Mouse (Mus musculus) lung, postnatal 0 days (tissue): ENCODE data around the gene Pkn2. TPM values are rescaled to one million over a fixed set of nuclear protein-coding genes. Genes with fewer than 3 reads are reported as not detected.

Experiments
- ATAC-seq: fragments of 200-750 bp; cut with Nextera tagmentation; 2 replicates; pipeline ENCODE4 v1.8.0; 2017; ENCODE audit warnings: moderate library complexity
- DNase-seq: peaks from one replicate; pipeline ENCODE4 v3.0.0-alpha.2; 2016; ENCODE audit warnings: low spot score
- H3K27ac ChIP-seq: fragments of 300-500 bp; sonication (generic); 2 replicates; pipeline ENCODE4 v1.5.1; 2014; ENCODE audit warnings: antibody characterized with exemption, mild to moderate bottlenecking, low read length, mixed read lengths
- H3K27me3 ChIP-seq: fragments of 300-500 bp; sonication (generic); replicated peaks from 2 replicates; pipeline ENCODE4 v1.6.1; 2014; ENCODE audit warnings: low read length, mixed read lengths; ENCODE audit not compliant: insufficient read depth
- H3K36me3 ChIP-seq: fragments of 300-500 bp; sonication (generic); 2 replicates; pipeline ENCODE4 v1.6.1; 2014; ENCODE audit warnings: low read length, mixed read lengths; ENCODE audit not compliant: insufficient read depth
- H3K4me1 ChIP-seq: fragments of 300-500 bp; sonication (generic); 2 replicates; pipeline ENCODE4 v1.6.1; 2014; ENCODE audit warnings: antibody characterized with exemption, low read depth, low read length, mixed read lengths; ENCODE audit not compliant: insufficient read depth
- H3K4me2 ChIP-seq: fragments of 300-500 bp; sonication (generic); replicated peaks from 2 replicates; pipeline ENCODE4 v1.6.1; 2014; ENCODE audit warnings: low read depth, mild to moderate bottlenecking, low read length, moderate library complexity, mixed read lengths
- H3K4me3 ChIP-seq: fragments of 300-500 bp; sonication (generic); 2 replicates; pipeline ENCODE4 v1.5.1; 2014; ENCODE audit warnings: low read depth, low read length
- H3K9ac ChIP-seq: fragments of 300-500 bp; sonication (generic); replicated peaks from 2 replicates; pipeline ENCODE4 v1.6.1; 2014; ENCODE audit warnings: low read depth, mild to moderate bottlenecking
- H3K9me3 ChIP-seq: fragments of 300-500 bp; sonication (generic); 2 replicates; pipeline ENCODE4 v1.6.1; 2016; ENCODE audit warnings: low read length, mixed read lengths
- CTCF ChIP-seq: IDR thresholded peaks from 2 replicates; pipeline ENCODE4 v1.5.1; 2016; ENCODE audit warnings: antibody characterized with exemption, mild to moderate bottlenecking
- EP300 ChIP-seq: IDR thresholded peaks from 2 replicates; pipeline ENCODE4 v1.6.1; 2016; ENCODE audit warnings: antibody characterized with exemption, mild to moderate bottlenecking, control low read depth
- WGBS: fragments of 180-500 bp; shearing (Covaris S2); extraction: QIAGEN DNeasy Blood & Tissue Kit; methylation state at CpG from one replicate; pipeline ENCODE4 v1.1.7; 2014; 5-methylcytosine and 5-hydroxymethylcytosine counted together
- polyA plus RNA-seq: library from polyadenylated mRNA; unstranded; fragments of >200 nt; fragmentation: Nextera tagmentation; extraction: Ambion mirVana; gene quantifications from 2 replicates; pipeline ENCODE4 v1.2.1, GENCODE M21; 2015

Gene Pkn2
- polyA plus RNA-seq, 1 experiment from 2014 or later: 57.5 TPM

- Histone ChIP-seq H3K36me3 (no peaks in the 10 kb centered on the region), H3K27ac (no peak overlapping the region), H3K4me3 (no peak overlapping the region), H3K9me3 (no peaks in the 10 kb centered on the region), H3K27me3 (no peaks in the 10 kb centered on the region), H3K4me2 (no peak overlapping the region), H3K9ac (no peak overlapping the region), H3K4me1 (no peaks in the 10 kb centered on the region)
- TF ChIP-seq EP300 (no peak), CTCF (no peak)
- DNase-seq: peak; percentile 56
- WGBS: 40% methylated on average over 3 of the region's 3 CpGs
- no peak for ATAC-seq
Measured at GRCm38 (mm10) chr3:142851631-142852030, 30.2 kb downstream of the Pkn2 start.

- Histone ChIP-seq H3K27ac (no peak overlapping the region), H3K4me3 (no peak overlapping the region), H3K4me2 (no peak overlapping the region), H3K36me3 (no peaks in the 10 kb centered on the region), H3K9me3 (no peaks in the 10 kb centered on the region), H3K4me1 (no peaks in the 10 kb centered on the region), H3K27me3 (no peaks in the 10 kb centered on the region), H3K9ac (no peak overlapping the region)
- no peak for TF ChIP-seq CTCF
- TF ChIP-seq EP300: no peak
- 71% methylated on average over 4 of the region's 4 CpGs for WGBS
- DNase-seq (no peak), ATAC-seq (no peak)
Measured at GRCm38 (mm10) chr3:142839961-142840360, 41.8 kb downstream of the Pkn2 start.

- H3K4me1 ChIP-seq: no peaks in the 10 kb centered on the region
- H3K27me3 ChIP-seq: no peaks in the 10 kb centered on the region
- 80% methylated on average over 4 of the region's 4 CpGs for WGBS
- ATAC-seq (no peak), DNase-seq (no peak)
- H3K9me3 ChIP-seq: no peaks in the 10 kb centered on the region
- no peak overlapping the region for H3K4me3 ChIP-seq
- H3K36me3 ChIP-seq: 0 out of 2 replicates have a peak, but pooled peaks cover 4% of the 10 kb centered on the region
- TF ChIP-seq CTCF (no peak), EP300 (no peak)
- no peak overlapping the region for H3K9ac ChIP-seq
- H3K4me2 ChIP-seq: no peak overlapping the region
- no peak overlapping the region for H3K27ac ChIP-seq
Measured at GRCm38 (mm10) chr3:142834761-142835160, 47.0 kb downstream of the Pkn2 start.

GRCm38 (mm10) chr3:142834024-142834423, 47.8 kb downstream of the Pkn2 start:
- Histone ChIP-seq H3K4me3 (no peak overlapping the region), H3K36me3 (0 out of 2 replicates have a peak, but pooled peaks cover 4% of the 10 kb centered on the region), H3K27me3 (no peaks in the 10 kb centered on the region), H3K9me3 (no peaks in the 10 kb centered on the region), H3K4me2 (no peak overlapping the region), H3K4me1 (no peaks in the 10 kb centered on the region), H3K27ac (no peak overlapping the region), H3K9ac (no peak overlapping the region)
- 85% methylated on average over 4 of the region's 4 CpGs for WGBS
- ATAC-seq (no peak), DNase-seq (no peak)
- TF ChIP-seq CTCF: no peak
- TF ChIP-seq EP300: no peak

GRCm38 (mm10) chr3:142832910-142833309, 48.9 kb downstream of the Pkn2 start:
- TF ChIP-seq CTCF (no peak), EP300 (no peak)
- no peak for DNase-seq
- no peak for ATAC-seq
- H3K36me3 ChIP-seq: peaks cover 10% of the 10 kb centered on the region; the same call in 1 of the 2 replicates
- no peak overlapping the region for H3K9ac ChIP-seq
- H3K4me3 ChIP-seq: no peak overlapping the region
- no peak overlapping the region for H3K4me2 ChIP-seq
- H3K4me1 ChIP-seq: no peaks in the 10 kb centered on the region
- WGBS: 92% methylated on average over 3 of the region's 3 CpGs
- no peaks in the 10 kb centered on the region for H3K27me3 ChIP-seq
- no peaks in the 10 kb centered on the region for H3K9me3 ChIP-seq
- H3K27ac ChIP-seq: no peak overlapping the region

- H3K36me3 ChIP-seq: peaks cover 10% of the 10 kb centered on the region; the same call in 1 of the 2 replicates
- H3K4me3 ChIP-seq: no peak overlapping the region
- 76% methylated on average over 4 of the region's 4 CpGs for WGBS
Measured at GRCm38 (mm10) chr3:142826449-142827146, 55.2 kb downstream of the Pkn2 start.

More at GRCm38 (mm10) chr3:142826449-142827146, 55.2 kb downstream of the Pkn2 start:
- DNase-seq (no peak), ATAC-seq (no peak)
- H3K27ac ChIP-seq: no peak overlapping the region
- no peak overlapping the region for H3K4me2 ChIP-seq
- no peaks in the 10 kb centered on the region for H3K9me3 ChIP-seq
- TF ChIP-seq EP300 (no peak), CTCF (no peak)
- no peaks in the 10 kb centered on the region for H3K27me3 ChIP-seq
- H3K4me1 ChIP-seq: no peaks in the 10 kb centered on the region
- H3K9ac ChIP-seq: no peak overlapping the region
